Mouse (Mus musculus) lung, postnatal 0 days (tissue): ENCODE measurements around the gene Steap4. TPM values are rescaled to one million over a fixed set of nuclear protein-coding genes. Genes with fewer than 3 reads are reported as not detected.

Experiments
- ATAC-seq: fragments of 200-750 bp; cut with Nextera tagmentation; 2 replicates; pipeline ENCODE4 v1.8.0; 2017; ENCODE audit warnings: moderate library complexity
- DNase-seq: peaks from one replicate; pipeline ENCODE4 v3.0.0-alpha.2; 2016; ENCODE audit warnings: low spot score
- H3K27ac ChIP-seq: fragments of 300-500 bp; sonication (generic); 2 replicates; pipeline ENCODE4 v1.5.1; 2014; ENCODE audit warnings: antibody characterized with exemption, mild to moderate bottlenecking, low read length, mixed read lengths
- H3K27me3 ChIP-seq: fragments of 300-500 bp; sonication (generic); replicated peaks from 2 replicates; pipeline ENCODE4 v1.6.1; 2014; ENCODE audit warnings: low read length, mixed read lengths; ENCODE audit not compliant: insufficient read depth
- H3K36me3 ChIP-seq: fragments of 300-500 bp; sonication (generic); 2 replicates; pipeline ENCODE4 v1.6.1; 2014; ENCODE audit warnings: low read length, mixed read lengths; ENCODE audit not compliant: insufficient read depth
- H3K4me1 ChIP-seq: fragments of 300-500 bp; sonication (generic); 2 replicates; pipeline ENCODE4 v1.6.1; 2014; ENCODE audit warnings: antibody characterized with exemption, low read depth, low read length, mixed read lengths; ENCODE audit not compliant: insufficient read depth
- H3K4me2 ChIP-seq: fragments of 300-500 bp; sonication (generic); replicated peaks from 2 replicates; pipeline ENCODE4 v1.6.1; 2014; ENCODE audit warnings: low read depth, mild to moderate bottlenecking, low read length, moderate library complexity, mixed read lengths
- H3K4me3 ChIP-seq: fragments of 300-500 bp; sonication (generic); 2 replicates; pipeline ENCODE4 v1.5.1; 2014; ENCODE audit warnings: low read depth, low read length
- H3K9ac ChIP-seq: fragments of 300-500 bp; sonication (generic); replicated peaks from 2 replicates; pipeline ENCODE4 v1.6.1; 2014; ENCODE audit warnings: low read depth, mild to moderate bottlenecking
- H3K9me3 ChIP-seq: fragments of 300-500 bp; sonication (generic); 2 replicates; pipeline ENCODE4 v1.6.1; 2016; ENCODE audit warnings: low read length, mixed read lengths
- CTCF ChIP-seq: IDR thresholded peaks from 2 replicates; pipeline ENCODE4 v1.5.1; 2016; ENCODE audit warnings: antibody characterized with exemption, mild to moderate bottlenecking
- EP300 ChIP-seq: IDR thresholded peaks from 2 replicates; pipeline ENCODE4 v1.6.1; 2016; ENCODE audit warnings: antibody characterized with exemption, mild to moderate bottlenecking, control low read depth
- WGBS: fragments of 180-500 bp; shearing (Covaris S2); extraction: QIAGEN DNeasy Blood & Tissue Kit; methylation state at CpG from one replicate; pipeline ENCODE4 v1.1.7; 2014; 5-methylcytosine and 5-hydroxymethylcytosine counted together
- polyA plus RNA-seq: library from polyadenylated mRNA; unstranded; fragments of >200 nt; fragmentation: Nextera tagmentation; extraction: Ambion mirVana; gene quantifications from 2 replicates; pipeline ENCODE4 v1.2.1, GENCODE M21; 2015

Steap4 gene
- polyA plus RNA-seq, 1 experiment from 2014 or later = 6.4 TPM

DNA sequence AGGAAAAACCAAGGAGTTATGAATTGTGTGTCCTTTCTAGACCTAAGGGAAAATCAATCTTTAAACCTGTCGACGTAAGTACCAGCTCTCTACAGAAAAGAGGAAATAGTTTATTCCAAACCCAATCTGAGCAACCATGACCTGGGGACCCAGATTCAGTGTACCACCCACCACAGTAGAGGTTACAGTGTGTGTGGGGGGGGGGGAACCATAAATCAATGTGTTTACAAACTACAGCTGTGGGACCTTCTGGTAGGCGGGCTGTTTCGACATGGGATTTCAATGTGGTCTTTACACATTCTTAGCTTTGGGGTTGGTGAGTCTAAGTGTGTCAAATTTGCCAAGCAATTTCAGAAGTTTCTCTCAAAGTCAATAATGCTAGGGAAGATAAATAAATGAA is 2.2 kb upstream of the Steap4 start:
- Histone ChIP-seq H3K4me2 (no peak overlapping the region), H3K27me3 (no peaks in the 10 kb centered on the region), H3K9me3 (no peaks in the 10 kb centered on the region), H3K27ac (no peak overlapping the region), H3K36me3 (no peaks in the 10 kb centered on the region), H3K4me3 (no peak overlapping the region), H3K4me1 (no peaks in the 10 kb centered on the region), H3K9ac (no peak overlapping the region)
- 79% methylated on average over 4 of the region's 4 CpGs for WGBS
- no peak for TF ChIP-seq EP300
- no peak for TF ChIP-seq CTCF
- DNase-seq = no peak
- no peak for ATAC-seq

DNA sequence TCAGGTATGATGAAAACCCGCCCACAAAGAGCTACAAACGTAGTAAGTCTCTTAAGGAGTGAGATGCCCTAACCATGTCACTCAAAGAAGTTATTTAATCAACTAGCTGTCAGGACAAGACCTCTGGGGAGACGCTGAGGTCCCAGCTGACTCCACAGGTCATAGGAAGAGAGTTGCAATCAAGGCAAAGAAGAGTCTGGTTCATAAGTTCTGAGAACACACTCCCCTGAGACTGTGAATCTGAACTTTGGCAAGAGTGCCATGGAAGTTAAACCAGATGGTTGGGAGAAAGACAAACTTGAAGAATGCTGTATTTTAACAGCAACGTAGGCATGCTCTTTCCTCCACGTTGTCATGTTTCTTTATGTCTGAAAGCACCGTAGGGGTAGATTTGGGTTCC is 971 bp upstream of the Steap4 start:
- Histone ChIP-seq H3K27me3 (no peaks in the 10 kb centered on the region), H3K36me3 (no peaks in the 10 kb centered on the region), H3K4me2 (no peak overlapping the region), H3K4me1 (no peaks in the 10 kb centered on the region), H3K9ac (no peak overlapping the region), H3K9me3 (no peaks in the 10 kb centered on the region), H3K27ac (no peak overlapping the region), H3K4me3 (no peak overlapping the region)
- 78% methylated on average over 6 of the region's 6 CpGs for WGBS
- TF ChIP-seq CTCF (no peak), EP300 (no peak)
- ATAC-seq = no peak
- DNase-seq = no peak

- TF ChIP-seq CTCF = no peak
- no peak for TF ChIP-seq EP300
- WGBS = 78% methylated on average over 7 of the region's 7 CpGs
Measured at GRCm38 (mm10) chr5:7961113-7961512, 856 bp downstream of the Steap4 start.

GRCm38 (mm10) chr5:7965281-7965680 is 5.0 kb downstream of the Steap4 start:
- WGBS = 31% methylated on average over 3 of the region's 3 CpGs
- H3K9ac ChIP-seq = no peak overlapping the region
- no peak overlapping the region for H3K27ac ChIP-seq
- DNase-seq (peak; percentile 49), ATAC-seq (no peak)
- no peaks in the 10 kb centered on the region for H3K27me3 ChIP-seq
- H3K4me3 ChIP-seq = no peak overlapping the region
- H3K9me3 ChIP-seq = no peaks in the 10 kb centered on the region
- TF ChIP-seq EP300 (no peak), CTCF (peak; percentile 64)
- H3K36me3 ChIP-seq = no peaks in the 10 kb centered on the region
- H3K4me2 ChIP-seq = no peak overlapping the region
- H3K4me1 ChIP-seq = no peaks in the 10 kb centered on the region

More at GRCm38 (mm10) chr5:7961113-7961512, 856 bp downstream of the Steap4 start:
- H3K9me3 ChIP-seq = no peaks in the 10 kb centered on the region
- H3K27me3 ChIP-seq = no peaks in the 10 kb centered on the region
- DNase-seq = no peak
- H3K4me3 ChIP-seq = no peak overlapping the region
- 0 out of 2 replicates have a peak overlapping the region, but pooled peaks have one; percentile 50 for H3K4me2 ChIP-seq
- H3K27ac ChIP-seq = no peak overlapping the region
- no peak for ATAC-seq
- H3K36me3 ChIP-seq = no peaks in the 10 kb centered on the region
- no peaks in the 10 kb centered on the region for H3K4me1 ChIP-seq
- no peak overlapping the region for H3K9ac ChIP-seq

GRCm38 (mm10) chr5:7968152-7968551 is 7.9 kb downstream of the Steap4 start:
- ATAC-seq (peak; percentile 37; the same call in 1 of the 2 replicates), DNase-seq (peak; percentile 36)
- no peak overlapping the region for H3K9ac ChIP-seq

GRCm38 (mm10) chr5:7972266-7972665 is 12.0 kb downstream of the Steap4 start:
- no peak for TF ChIP-seq EP300
- TF ChIP-seq CTCF = no peak
- 69% methylated on average over 2 of the region's 2 CpGs for WGBS
- Histone ChIP-seq H3K9me3 (no peaks in the 10 kb centered on the region), H3K4me3 (no peak overlapping the region), H3K27ac (no peak overlapping the region), H3K4me1 (no peaks in the 10 kb centered on the region), H3K27me3 (no peaks in the 10 kb centered on the region), H3K36me3 (no peaks in the 10 kb centered on the region), H3K9ac (no peak overlapping the region), H3K4me2 (no peak overlapping the region)
- ATAC-seq (no peak), DNase-seq (no peak)

More at GRCm38 (mm10) chr5:7968152-7968551, 7.9 kb downstream of the Steap4 start:
- H3K4me1 ChIP-seq = no peaks in the 10 kb centered on the region
- no peak overlapping the region for H3K4me2 ChIP-seq
- H3K27me3 ChIP-seq = no peaks in the 10 kb centered on the region
- no peak overlapping the region for H3K4me3 ChIP-seq
- TF ChIP-seq CTCF = no peak
- TF ChIP-seq EP300 = no peak
- WGBS = 61% methylated on average over 5 of the region's 5 CpGs
- H3K27ac ChIP-seq = no peak overlapping the region
- H3K9me3 ChIP-seq = no peaks in the 10 kb centered on the region
- H3K36me3 ChIP-seq = no peaks in the 10 kb centered on the region
